Mouse (Mus musculus): Measurements from ENCODE around the gene Fgd5.
"Not testable (repeated sequence)": the region's sequence is repeated elsewhere in the genome, so short reads cannot be mapped to it uniquely, and the experiment has no call there.

Fgd5 gene

GRCm38 (mm10) chr6:92065721-92066496 is 87.2 kb downstream of the Fgd5 start:
- DNase-seq (ENCODE audit: extremely low spot score, low read depth, low spot score) = no peak

GRCm38 (mm10) chr6:92067146-92067790 is 88.6 kb downstream of the Fgd5 start:
- DNase-seq (ENCODE audit: extremely low spot score, low read depth, low spot score) = peak; percentile 50

- DNase-seq (ENCODE audit: extremely low spot score, low read depth, low spot score) = no peak
Observed at GRCm38 (mm10) chr6:92071121-92071839, 92.6 kb downstream of the Fgd5 start.

- DNase-seq (ENCODE audit: extremely low spot score, low read depth, low spot score) = no peak
Observed at GRCm38 (mm10) chr6:92080730-92081129, 102.1 kb downstream of the Fgd5 start.

- no peak for DNase-seq (ENCODE audit: extremely low spot score, low read depth, low spot score)
Observed at GRCm38 (mm10) chr6:92082756-92083155, 104.1 kb downstream of the Fgd5 start.

- no peak for DNase-seq (ENCODE audit: extremely low spot score, low read depth, low spot score)
Observed at GRCm38 (mm10) chr6:92084932-92085331, 106.3 kb downstream of the Fgd5 start.

GRCm38 (mm10) chr6:92089141-92089540 is 110.5 kb downstream of the Fgd5 start:
- not testable (repeated sequence) for DNase-seq (ENCODE audit: extremely low spot score, low read depth, low spot score)

GRCm38 (mm10) chr6:92089982-92090381 is 111.3 kb downstream of the Fgd5 start:
- DNase-seq (ENCODE audit: extremely low spot score, low read depth, low spot score) = no peak

GRCm38 (mm10) chr6:92090497-92090896 is 111.8 kb downstream of the Fgd5 start:
- no peak for DNase-seq (ENCODE audit: extremely low spot score, low read depth, low spot score)

- DNase-seq (ENCODE audit: extremely low spot score, low read depth, low spot score) = no peak
Observed at GRCm38 (mm10) chr6:92091130-92091591, 112.5 kb downstream of the Fgd5 start, which contains the start of gene Nr2c2. Gene Nr2c2 (plus strand): TSS chr6:92091390.

- peak; percentile 87 for DNase-seq (ENCODE audit: extremely low spot score, low read depth, low spot score)
Observed at GRCm38 (mm10) chr6:92091767-92092489, 113.2 kb downstream of the Fgd5 start.

GRCm38 (mm10) chr6:92092737-92093136 is 114.1 kb downstream of the Fgd5 start:
- DNase-seq (ENCODE audit: extremely low spot score, low read depth, low spot score) = no peak

GRCm38 (mm10) chr6:92093869-92094268 is 115.2 kb downstream of the Fgd5 start:
- DNase-seq (ENCODE audit: extremely low spot score, low read depth, low spot score) = no peak

- DNase-seq (ENCODE audit: extremely low spot score, low read depth, low spot score) = no peak
Observed at GRCm38 (mm10) chr6:92100679-92101360, 122.1 kb downstream of the Fgd5 start.

- no peak for DNase-seq (ENCODE audit: extremely low spot score, low read depth, low spot score)
Observed at GRCm38 (mm10) chr6:92124547-92124946, 145.9 kb downstream of the Fgd5 start.

All from hindlimb bud, embryonic 11.5 days (tissue).